Mouse (Mus musculus) neural tube, embryonic 12.5 days (tissue): ENCODE results near the gene Tnfrsf1b. TPM values are rescaled to one million over a fixed set of nuclear protein-coding genes. Genes with fewer than 3 reads are reported as not detected.

Experiments used
- ATAC-seq: fragments of 200-750 bp; cut with Nextera tagmentation; 2 replicates; pipeline ENCODE4 v1.8.0; 2017; ENCODE audit warnings: low read depth, mild to moderate bottlenecking, moderate TSS enrichment, moderate library complexity; ENCODE audit not compliant: low FRiP score
- H3K27ac ChIP-seq: fragments of 300-500 bp; sonication (generic); 2 replicates; pipeline ENCODE4 v1.5.1; 2016
- H3K27me3 ChIP-seq: fragments of 300-500 bp; sonication (generic); replicated peaks from 2 replicates; pipeline ENCODE4 v1.6.1; 2016; ENCODE audit warnings: mild to moderate bottlenecking
- H3K36me3 ChIP-seq: fragments of 300-500 bp; sonication (generic); 2 replicates; pipeline ENCODE4 v1.6.1; 2016; ENCODE audit warnings: mild to moderate bottlenecking
- H3K4me1 ChIP-seq: fragments of 300-500 bp; sonication (generic); 2 replicates; pipeline ENCODE4 v1.6.1; 2016
- H3K4me2 ChIP-seq: fragments of 300-500 bp; sonication (generic); replicated peaks from 2 replicates; pipeline ENCODE4 v1.6.1; 2016; ENCODE audit warnings: mild to moderate bottlenecking
- H3K4me3 ChIP-seq: fragments of 300-500 bp; sonication (generic); 2 replicates; pipeline ENCODE4 v1.5.1; 2016
- H3K9ac ChIP-seq: fragments of 300-500 bp; sonication (generic); 2 replicates; pipeline ENCODE4 v1.6.1; 2016; ENCODE audit warnings: mild to moderate bottlenecking
- H3K9me3 ChIP-seq: fragments of 300-500 bp; sonication (generic); 2 replicates; pipeline ENCODE4 v1.6.1; 2016; ENCODE audit warnings: mild to moderate bottlenecking
- WGBS: fragments of 180-500 bp; shearing (Covaris S2); methylation state at CpG from one replicate; pipeline ENCODE4 v1.1.7; 2016; 5-methylcytosine and 5-hydroxymethylcytosine counted together
- polyA plus RNA-seq: library from polyadenylated mRNA; unstranded; fragments of >200 nt; fragmentation: Nextera tagmentation; extraction: Ambion mirVana; gene quantifications from 2 replicates; pipeline ENCODE4 v1.2.1, GENCODE M21; 2016

Tnfrsf1b gene
- polyA plus RNA-seq = 2.9 and 3.1 TPM in 2 replicates

DNA sequence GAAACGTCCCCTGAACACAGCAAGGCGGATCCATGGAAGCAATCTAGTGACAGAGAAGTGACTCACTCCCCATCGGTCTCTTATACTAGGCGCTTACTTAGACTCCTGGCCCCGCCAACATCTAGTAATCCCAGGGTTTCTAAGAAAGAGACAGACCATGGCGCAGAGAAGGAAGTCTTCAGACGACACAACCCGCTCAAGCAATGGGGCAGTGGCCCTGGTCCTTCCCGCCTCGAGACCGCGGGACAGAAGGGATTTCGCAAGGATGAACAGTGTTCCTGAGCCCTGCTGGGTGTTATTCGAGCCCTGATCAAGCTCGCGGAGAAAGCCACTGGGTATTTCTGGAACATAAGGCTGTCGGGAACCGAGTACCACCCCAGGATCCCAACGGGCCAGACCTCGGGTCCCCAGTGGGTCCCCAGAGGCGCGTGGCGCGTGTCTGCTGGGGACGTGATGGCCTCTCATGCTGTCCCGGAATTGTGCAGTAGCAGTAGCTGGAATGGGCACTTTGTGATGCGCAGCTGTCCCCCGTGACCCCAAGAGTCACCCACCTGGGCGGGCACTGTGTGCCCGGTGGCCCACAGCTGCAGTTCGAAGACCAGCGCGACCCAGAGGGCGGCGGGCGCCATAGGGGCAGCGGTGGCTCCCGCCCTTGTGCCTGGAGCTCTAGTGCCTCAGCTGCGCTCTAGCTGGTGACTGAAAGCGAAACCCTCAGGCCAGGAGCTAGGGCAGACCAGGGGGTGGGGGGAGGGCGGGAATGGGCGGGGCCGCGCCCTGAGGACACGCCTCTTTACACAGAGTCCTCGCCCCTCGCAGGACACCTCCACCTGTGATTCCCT, at the start of gene Tnfrsf1b:
Tnfrsf1b (minus strand) TSS at position 698 of the 839 bp plus-strand sequence.
- Histone ChIP-seq H3K27ac (no peak within 1 kb of the TSS), H3K27me3 (peaks cover 24% of the 10 kb centered on the region; the same call in 1 of the 2 replicates), H3K4me1 (peaks cover 11% of the 10 kb centered on the region; the same call in 1 of the 2 replicates), H3K4me2 (peak within 1 kb of the TSS; percentile 85), H3K36me3 (no peaks in the 10 kb centered on the region), H3K9ac (peak within 1 kb of the TSS; percentile 58), H3K4me3 (peak within 1 kb of the TSS; percentile 42), H3K9me3 (no peaks in the 10 kb centered on the region)
- WGBS = 1% methylated on average over 47 of the region's 47 CpGs
- peak; percentile 78 for ATAC-seq

DNA sequence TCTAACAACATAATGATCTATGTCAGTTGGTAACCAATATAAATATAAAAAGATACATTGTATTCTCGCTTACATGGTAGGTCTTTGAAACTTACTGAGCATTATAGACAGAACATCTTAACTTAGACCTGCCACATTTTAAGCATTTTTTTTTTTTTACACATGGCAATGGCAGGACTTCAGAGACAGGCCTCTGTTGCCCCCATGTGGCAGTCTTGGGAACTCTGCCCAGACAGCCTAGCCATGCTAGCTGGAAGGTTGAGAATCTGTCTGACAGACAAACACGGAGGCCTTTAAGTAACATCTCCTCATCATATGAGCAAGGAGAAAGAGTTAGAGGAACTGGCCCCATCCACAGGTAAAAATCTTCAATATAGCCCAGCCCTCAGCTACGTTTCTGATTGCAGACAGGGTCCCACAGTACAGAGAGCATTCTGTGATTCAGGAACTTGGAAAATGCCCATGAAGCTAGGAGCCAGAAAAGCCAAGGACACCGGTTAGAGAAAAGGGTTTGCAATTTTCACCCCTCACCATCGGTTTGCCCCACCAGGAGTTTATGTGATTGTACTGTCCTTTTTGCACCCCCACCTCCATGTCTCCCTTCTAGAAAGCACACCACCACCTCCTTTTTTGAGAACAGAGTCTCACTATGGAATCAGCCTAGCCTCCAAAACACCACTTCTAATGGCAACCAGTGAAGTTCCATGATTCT, 49.1 kb upstream of the Tnfrsf1b start:
- Histone ChIP-seq H3K27me3 (no peaks in the 10 kb centered on the region), H3K9me3 (no peaks in the 10 kb centered on the region), H3K36me3 (no peaks in the 10 kb centered on the region), H3K9ac (no peak overlapping the region), H3K27ac (no peak overlapping the region), H3K4me1 (no peaks in the 10 kb centered on the region), H3K4me2 (no peak overlapping the region), H3K4me3 (no peak overlapping the region)
- no peak for ATAC-seq
- WGBS = 54% methylated on average over 5 of the region's 5 CpGs

DNA sequence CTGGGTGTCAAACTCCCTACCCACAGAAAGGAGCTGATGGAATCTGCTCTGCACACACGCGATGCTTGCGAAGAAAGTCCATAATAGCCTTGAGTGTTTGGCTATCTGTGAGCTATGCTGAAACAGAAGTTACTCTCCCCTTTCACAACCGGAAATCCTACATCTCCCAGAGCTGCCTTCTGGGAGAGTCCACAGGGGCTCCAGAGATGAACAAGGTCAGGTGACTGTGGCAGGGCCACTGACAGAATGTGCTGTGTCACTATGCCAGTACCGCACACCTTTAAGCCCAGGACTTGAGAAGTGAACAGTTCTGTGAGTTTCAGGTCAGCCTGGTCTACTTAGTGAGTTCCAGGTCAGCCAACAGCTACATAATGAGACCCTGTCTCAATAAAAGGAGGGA, 47.9 kb upstream of the Tnfrsf1b start:
- Histone ChIP-seq H3K9ac (no peak overlapping the region), H3K36me3 (no peaks in the 10 kb centered on the region), H3K27ac (no peak overlapping the region), H3K4me2 (no peak overlapping the region), H3K4me1 (no peaks in the 10 kb centered on the region), H3K4me3 (no peak overlapping the region), H3K9me3 (no peaks in the 10 kb centered on the region), H3K27me3 (no peaks in the 10 kb centered on the region)
- WGBS = 90% methylated on average over 5 of the region's 5 CpGs
- ATAC-seq = no peak

DNA sequence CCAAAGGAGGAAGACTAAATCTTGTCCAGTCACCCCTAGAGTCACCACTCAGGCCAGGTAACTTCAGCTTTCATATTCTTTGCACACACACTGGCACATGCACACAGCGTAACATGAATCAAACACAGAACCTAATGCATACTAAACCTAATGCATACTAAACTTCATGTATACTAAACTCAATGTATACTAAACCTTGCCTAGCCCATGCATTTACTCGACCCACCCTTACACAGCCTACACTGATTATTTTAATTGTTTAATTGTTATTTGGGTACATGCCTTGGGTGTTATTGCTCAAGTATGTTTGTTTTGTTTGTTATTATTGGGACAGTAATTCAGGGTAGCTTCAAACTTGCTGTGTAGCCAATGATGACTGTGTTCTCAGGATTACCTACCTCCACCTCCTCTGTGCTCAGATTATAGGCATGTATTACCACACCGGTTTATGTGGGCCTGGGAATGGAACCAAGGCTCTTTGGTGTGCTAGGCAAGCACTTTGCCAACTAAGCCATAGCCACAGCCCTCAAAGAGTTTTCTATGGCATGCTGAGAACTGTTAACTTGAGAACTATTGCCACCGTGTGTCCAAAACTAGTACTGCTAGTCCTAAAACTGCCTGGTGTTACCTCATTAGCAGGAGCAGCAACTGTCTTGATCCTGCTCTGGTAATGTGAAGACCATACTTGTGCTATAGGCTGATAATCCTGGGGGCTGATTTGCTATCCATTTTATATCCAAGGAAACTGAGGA, 39.9 kb upstream of the Tnfrsf1b start:
- H3K4me1 ChIP-seq = no peaks in the 10 kb centered on the region
- H3K4me2 ChIP-seq = no peak overlapping the region
- no peak overlapping the region for H3K27ac ChIP-seq
- no peaks in the 10 kb centered on the region for H3K27me3 ChIP-seq
- peak; percentile 86 for ATAC-seq
- H3K4me3 ChIP-seq = no peak overlapping the region
- no peak overlapping the region for H3K9ac ChIP-seq
- H3K9me3 ChIP-seq = no peaks in the 10 kb centered on the region
- H3K36me3 ChIP-seq = no peaks in the 10 kb centered on the region
- WGBS = 56% methylated on average over 4 of the region's 4 CpGs

DNA sequence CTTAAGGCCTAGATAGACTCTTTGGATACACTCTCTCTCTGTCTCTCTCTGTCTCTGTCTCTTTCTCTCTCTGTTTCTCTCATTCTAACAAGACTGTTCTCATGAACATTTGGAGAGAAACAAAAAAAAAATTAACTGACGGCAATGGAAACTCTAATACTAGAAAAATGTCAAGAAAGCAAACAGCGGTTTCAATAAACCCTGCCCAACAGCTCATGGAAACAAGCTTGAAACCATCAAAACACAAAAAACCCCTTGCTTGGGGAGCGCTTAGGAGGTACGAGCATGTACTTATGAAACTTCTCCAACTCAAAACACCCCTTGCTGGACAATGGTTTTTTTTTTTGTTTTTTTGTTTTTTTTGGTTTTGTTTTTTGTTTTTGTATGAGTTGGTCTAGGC, 38.0 kb upstream of the Tnfrsf1b start:
- no peak for ATAC-seq
- WGBS = 94% methylated on average over 4 of the region's 4 CpGs

DNA sequence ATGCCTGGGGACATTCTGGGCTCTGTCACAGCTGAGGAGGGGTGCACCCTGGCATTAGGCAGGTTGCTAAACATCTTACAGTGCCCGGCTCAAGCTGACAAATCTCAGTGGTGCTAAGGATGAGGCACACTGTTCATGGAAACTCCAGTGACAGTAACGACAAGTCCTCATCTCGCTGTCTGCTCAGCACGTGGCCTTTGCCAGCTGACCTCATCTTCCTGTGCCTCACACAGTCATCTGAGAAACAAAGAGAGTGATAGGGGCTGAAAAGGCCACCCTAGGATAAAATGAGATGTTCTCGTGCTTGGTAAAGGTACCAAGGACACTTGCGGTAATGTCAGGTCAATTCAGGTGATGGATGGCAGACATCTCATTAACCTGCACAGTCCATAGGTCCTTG, 36.8 kb upstream of the Tnfrsf1b start:
- no peak overlapping the region for H3K4me2 ChIP-seq
- 69% methylated on average over 6 of the region's 6 CpGs for WGBS
- ATAC-seq = no peak
- no peak overlapping the region for H3K27ac ChIP-seq
- H3K4me1 ChIP-seq = no peaks in the 10 kb centered on the region
- no peak overlapping the region for H3K9ac ChIP-seq
- no peaks in the 10 kb centered on the region for H3K27me3 ChIP-seq
- no peaks in the 10 kb centered on the region for H3K36me3 ChIP-seq
- no peak overlapping the region for H3K4me3 ChIP-seq
- H3K9me3 ChIP-seq = no peaks in the 10 kb centered on the region

More for the DNA sequence above, 38.0 kb upstream of the Tnfrsf1b start:
- no peak overlapping the region for H3K4me2 ChIP-seq
- no peak overlapping the region for H3K4me3 ChIP-seq
- H3K27me3 ChIP-seq = no peaks in the 10 kb centered on the region
- no peak overlapping the region for H3K27ac ChIP-seq
- no peak overlapping the region for H3K9ac ChIP-seq
- no peaks in the 10 kb centered on the region for H3K36me3 ChIP-seq
- H3K9me3 ChIP-seq = no peaks in the 10 kb centered on the region
- no peaks in the 10 kb centered on the region for H3K4me1 ChIP-seq

DNA sequence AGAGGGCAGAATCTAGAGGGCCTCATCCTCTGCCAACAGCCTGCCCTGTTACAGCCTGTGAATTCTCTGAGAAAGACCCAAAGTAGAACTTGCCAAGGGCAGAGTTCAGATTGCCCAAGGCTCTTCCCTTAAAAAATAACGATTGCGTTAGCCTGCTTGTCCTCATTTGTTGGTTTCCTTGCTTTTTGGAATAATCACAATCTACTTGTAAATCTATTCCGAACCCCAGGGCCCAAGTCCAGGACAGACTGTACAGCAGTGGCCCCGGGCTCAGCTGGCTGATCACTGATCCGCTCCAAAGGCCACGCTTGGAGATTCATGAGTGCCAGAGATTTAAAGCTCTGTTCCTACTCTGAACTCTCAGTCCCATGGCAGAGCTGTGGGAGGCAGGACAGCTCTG, 34.3 kb upstream of the Tnfrsf1b start:
- Histone ChIP-seq H3K4me3 (no peak overlapping the region), H3K4me2 (no peak overlapping the region), H3K27ac (no peak overlapping the region), H3K9ac (no peak overlapping the region), H3K9me3 (no peaks in the 10 kb centered on the region), H3K4me1 (no peaks in the 10 kb centered on the region), H3K36me3 (no peaks in the 10 kb centered on the region), H3K27me3 (no peaks in the 10 kb centered on the region)
- no peak for ATAC-seq
- WGBS = 93% methylated on average over 6 of the region's 6 CpGs

DNA sequence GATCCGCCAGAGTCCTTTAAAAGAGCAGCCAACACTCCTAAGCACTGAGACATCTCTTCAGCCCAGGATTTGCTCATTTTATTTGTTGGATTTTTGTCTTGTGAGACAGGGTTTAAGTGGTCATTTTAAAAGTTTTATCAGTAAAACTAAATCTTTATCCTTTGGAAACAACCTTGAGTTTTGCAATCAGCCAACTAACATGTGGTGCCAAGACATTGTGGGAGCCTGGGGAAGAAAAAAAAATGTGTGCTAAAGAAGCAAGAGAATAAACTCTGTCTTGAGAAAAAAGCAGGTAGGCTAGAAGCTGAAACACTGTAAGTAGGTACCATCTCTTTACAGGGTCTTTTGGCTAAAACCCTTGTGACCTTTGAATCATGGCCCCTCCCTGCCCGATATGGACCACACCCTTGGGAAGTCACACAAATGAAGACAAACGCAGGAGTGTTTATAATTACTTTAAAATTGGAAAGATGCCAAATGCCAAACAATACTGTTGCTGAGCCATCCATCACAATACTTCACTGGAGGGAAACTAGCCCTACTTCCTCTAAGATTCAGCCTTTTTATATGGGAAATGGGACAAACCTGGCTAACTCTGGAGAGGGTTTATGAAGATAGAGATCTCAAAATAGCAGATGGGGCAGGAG, 32.2 kb upstream of the Tnfrsf1b start:
- Histone ChIP-seq H3K36me3 (no peaks in the 10 kb centered on the region), H3K27me3 (no peaks in the 10 kb centered on the region), H3K4me3 (no peak overlapping the region), H3K9me3 (no peaks in the 10 kb centered on the region), H3K27ac (no peak overlapping the region), H3K4me1 (no peaks in the 10 kb centered on the region), H3K4me2 (no peak overlapping the region), H3K9ac (no peak overlapping the region)
- 80% methylated on average over 3 of the region's 3 CpGs for WGBS
- no peak for ATAC-seq

DNA sequence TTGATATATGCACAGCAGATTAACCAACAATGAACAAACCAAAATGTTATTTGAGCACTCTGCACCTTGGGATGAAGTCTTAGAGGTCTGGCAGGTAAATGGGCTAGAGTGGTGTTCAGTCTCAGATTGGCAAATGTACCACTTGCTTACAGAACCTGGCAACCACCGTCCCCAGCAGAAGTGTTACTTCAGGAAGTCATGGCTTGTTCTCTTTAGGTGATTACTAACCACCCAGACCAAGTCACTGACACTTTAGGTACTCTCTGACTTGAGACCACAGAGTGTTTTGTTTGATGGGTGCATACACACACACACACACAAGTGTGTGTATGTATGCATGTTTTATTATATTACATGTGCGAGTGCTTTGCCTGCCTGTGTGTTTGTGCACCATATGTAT, 31.6 kb upstream of the Tnfrsf1b start:
- no peak overlapping the region for H3K4me3 ChIP-seq
- H3K36me3 ChIP-seq = no peaks in the 10 kb centered on the region
- H3K27ac ChIP-seq = no peak overlapping the region
- no peak overlapping the region for H3K4me2 ChIP-seq
- no peak overlapping the region for H3K9ac ChIP-seq
- H3K27me3 ChIP-seq = no peaks in the 10 kb centered on the region
- 95% methylated on average over 2 of the region's 2 CpGs for WGBS
- H3K9me3 ChIP-seq = no peaks in the 10 kb centered on the region
- ATAC-seq = no peak
- H3K4me1 ChIP-seq = no peaks in the 10 kb centered on the region

DNA sequence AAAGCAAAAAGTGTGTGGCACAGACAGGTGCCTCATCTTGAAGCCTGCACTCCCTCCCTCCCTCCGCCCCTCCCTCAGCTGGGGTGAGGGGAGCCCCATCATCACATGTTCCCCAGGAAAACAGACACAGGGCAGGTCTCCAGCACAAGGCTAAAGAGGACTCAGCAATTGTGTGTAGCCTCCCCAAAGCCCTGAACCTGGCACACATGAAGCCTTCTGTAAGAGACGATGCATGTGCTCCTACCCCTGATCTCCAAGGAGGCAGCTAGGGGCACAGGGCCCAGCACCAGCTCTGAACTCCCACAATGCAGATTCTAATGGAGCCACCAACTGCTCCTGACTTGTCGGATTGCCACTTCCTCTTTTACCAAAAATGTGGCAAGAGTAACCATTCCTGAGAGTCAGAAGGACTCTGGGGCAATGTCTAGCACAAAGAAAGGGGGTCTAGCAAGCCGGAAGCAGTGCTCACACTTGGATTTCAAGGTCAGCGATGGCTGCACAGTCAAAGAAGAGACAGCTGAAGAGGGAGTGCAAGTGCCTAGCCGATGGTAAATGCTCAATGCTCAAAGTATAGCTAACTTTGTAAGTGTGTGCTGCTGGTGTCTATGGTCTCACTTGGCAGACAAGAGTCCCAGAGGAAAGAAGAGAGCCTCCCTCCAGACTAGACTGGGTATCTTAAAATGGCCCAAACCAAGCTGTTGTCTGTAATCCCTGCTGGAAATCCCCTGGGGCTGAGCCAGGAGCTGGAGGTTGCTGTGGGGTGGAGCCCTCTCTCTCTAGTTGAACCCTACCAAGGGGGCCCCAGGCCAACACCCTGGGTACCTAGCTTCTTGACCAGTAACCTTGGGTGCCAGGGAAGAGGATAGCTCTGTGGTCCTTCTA, 29.9 kb upstream of the Tnfrsf1b start:
- Histone ChIP-seq H3K27me3 (no peaks in the 10 kb centered on the region), H3K9me3 (no peaks in the 10 kb centered on the region), H3K27ac (no peak overlapping the region), H3K36me3 (no peaks in the 10 kb centered on the region), H3K4me2 (no peak overlapping the region), H3K9ac (no peak overlapping the region), H3K4me3 (no peak overlapping the region), H3K4me1 (no peaks in the 10 kb centered on the region)
- WGBS = 84% methylated on average over 6 of the region's 6 CpGs
- no peak for ATAC-seq

DNA sequence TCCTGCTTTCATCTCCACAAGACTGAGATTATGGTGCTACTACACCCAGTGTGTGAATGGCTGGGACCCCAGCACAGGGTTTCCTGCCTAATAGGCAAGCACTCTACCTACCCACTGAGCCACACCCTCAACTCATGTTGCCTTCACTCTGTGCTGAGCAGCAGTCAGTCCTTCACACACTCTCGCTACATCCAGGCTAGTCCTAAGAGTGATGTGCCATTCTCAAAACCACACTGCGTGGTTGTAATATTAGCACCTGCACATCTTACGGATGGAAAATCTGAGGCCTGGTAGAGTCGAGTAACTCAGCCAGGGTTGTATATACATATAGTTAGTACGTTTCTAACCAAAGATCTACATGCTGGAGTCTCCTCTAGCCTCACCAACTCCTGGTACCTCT, 28.2 kb upstream of the Tnfrsf1b start:
- no peak overlapping the region for H3K4me2 ChIP-seq
- no peaks in the 10 kb centered on the region for H3K9me3 ChIP-seq
- H3K4me3 ChIP-seq = no peak overlapping the region
- no peaks in the 10 kb centered on the region for H3K27me3 ChIP-seq
- no peak for ATAC-seq
- no peak overlapping the region for H3K27ac ChIP-seq
- no peak overlapping the region for H3K9ac ChIP-seq
- WGBS = 91% methylated on average over 5 of the region's 5 CpGs
- H3K4me1 ChIP-seq = no peaks in the 10 kb centered on the region
- no peaks in the 10 kb centered on the region for H3K36me3 ChIP-seq
